Mouse (Mus musculus): Measurements from ENCODE around the gene Slirp. TPM values are rescaled to one million over a fixed set of nuclear protein-coding genes. Genes with fewer than 3 reads are reported as not detected.

Gene Slirp
- 276 and 281 TPM in 2 replicates for polyA plus RNA-seq (2015; fragmentation: Nextera tagmentation; extraction: Ambion mirVana)

DNA sequence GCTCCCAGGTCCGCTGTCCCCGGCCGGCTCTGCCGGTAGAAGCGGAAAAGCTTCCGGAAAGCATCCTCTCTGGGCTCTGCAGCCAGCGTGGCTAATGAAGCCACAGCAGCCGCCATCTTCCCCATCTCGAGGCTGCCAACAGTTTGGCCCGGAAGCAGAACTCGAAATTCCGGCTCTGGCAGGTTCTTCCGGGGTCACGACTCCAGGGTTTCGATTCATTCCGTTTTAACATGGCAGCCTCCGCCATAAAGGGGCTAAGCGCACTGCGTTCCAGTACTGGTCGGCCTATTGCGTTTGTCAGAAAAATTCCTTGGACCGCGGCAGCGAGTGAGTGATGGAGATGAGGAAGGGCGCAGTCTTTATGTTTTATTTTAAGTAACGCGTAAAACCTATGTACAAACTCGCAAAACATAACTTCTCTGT is at the start of gene Slirp, which contains the start of gene Alkbh1:
Gene Slirp (plus strand): TSS at position 197 of the 423 bp plus-strand sequence.
Gene Alkbh1 (minus strand): TSS at position 318 of the 423 bp plus-strand sequence.
- H3K27ac ChIP-seq (replicated peaks): peak within 1 kb of the TSS; percentile 86
- peaks cover 20% of the 10 kb centered on the region for H3K4me1 ChIP-seq
- H3K4me3 ChIP-seq (replicated peaks): peak within 1 kb of the TSS; percentile 73
- peak; percentile 87 for ATAC-seq (ENCODE audit: insufficient number of reproducible peaks, low FRiP score, low TSS enrichment, low read depth)
- H3K9me3 ChIP-seq (replicated peaks): no peaks in the 10 kb centered on the region
- H3K27me3 ChIP-seq: no peaks in the 10 kb centered on the region
- under 1% methylated on average over 28 of the region's 28 CpGs for WGBS
- H3K4me2 ChIP-seq (replicated peaks): peak within 1 kb of the TSS; percentile 56
- peak within 1 kb of the TSS; percentile 81 for H3K9ac ChIP-seq
- H3K36me3 ChIP-seq: peaks cover 35% of the 10 kb centered on the region

DNA sequence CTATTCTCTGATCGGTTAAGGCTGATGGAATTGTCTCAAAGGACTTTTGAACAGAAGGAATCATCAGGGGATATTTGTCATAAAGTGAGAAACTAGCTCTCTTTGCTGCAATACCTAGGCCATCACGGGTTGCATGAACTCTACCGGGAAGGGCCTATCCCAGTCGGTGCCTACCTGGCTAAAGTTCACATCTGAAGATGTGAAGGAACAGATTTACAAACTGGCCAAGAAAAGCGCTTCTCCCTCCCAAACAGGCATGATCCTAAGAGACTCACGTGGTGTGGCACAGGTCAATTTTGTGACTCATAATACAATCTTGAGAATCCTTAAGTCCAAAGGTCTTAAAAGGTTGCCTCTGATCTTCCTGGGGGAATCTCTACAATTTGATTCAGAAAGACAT is 49.4 kb upstream of the Slirp start:
- Histone ChIP-seq H3K4me3 (replicated peaks) (no peak overlapping the region), H3K4me1 (no peaks in the 10 kb centered on the region), H3K9ac (no peak overlapping the region), H3K4me2 (replicated peaks) (no peak overlapping the region), H3K27me3 (no peaks in the 10 kb centered on the region), H3K9me3 (replicated peaks) (no peaks in the 10 kb centered on the region), H3K36me3 (no peaks in the 10 kb centered on the region), H3K27ac (replicated peaks) (no peak overlapping the region)
- 85% methylated on average over 6 of the region's 6 CpGs for WGBS
- no peak for ATAC-seq (ENCODE audit: insufficient number of reproducible peaks, low FRiP score, low TSS enrichment, low read depth)

DNA sequence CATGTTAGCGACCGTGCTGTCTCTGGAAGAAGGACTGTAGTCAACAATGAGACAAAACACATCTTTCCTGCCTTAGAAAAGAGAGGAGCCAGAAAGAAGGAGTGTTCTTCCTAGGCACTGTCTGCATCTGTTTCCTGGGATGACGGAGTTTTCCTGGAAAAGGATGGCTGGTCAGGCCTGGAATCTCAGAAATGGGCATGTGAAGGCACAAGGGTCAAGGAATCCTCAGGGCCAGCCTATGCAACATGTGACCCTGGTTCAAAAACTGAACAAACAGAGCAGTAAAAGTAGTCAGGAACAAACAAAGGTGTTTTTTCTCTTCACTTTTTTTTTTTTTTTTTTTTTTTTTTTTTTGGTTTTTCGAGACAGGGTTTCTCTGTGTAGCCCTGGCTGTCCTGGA is 46.6 kb upstream of the Slirp start:
- 75% methylated on average over 4 of the region's 4 CpGs for WGBS
- no peaks in the 10 kb centered on the region for H3K9me3 ChIP-seq (replicated peaks)

DNA sequence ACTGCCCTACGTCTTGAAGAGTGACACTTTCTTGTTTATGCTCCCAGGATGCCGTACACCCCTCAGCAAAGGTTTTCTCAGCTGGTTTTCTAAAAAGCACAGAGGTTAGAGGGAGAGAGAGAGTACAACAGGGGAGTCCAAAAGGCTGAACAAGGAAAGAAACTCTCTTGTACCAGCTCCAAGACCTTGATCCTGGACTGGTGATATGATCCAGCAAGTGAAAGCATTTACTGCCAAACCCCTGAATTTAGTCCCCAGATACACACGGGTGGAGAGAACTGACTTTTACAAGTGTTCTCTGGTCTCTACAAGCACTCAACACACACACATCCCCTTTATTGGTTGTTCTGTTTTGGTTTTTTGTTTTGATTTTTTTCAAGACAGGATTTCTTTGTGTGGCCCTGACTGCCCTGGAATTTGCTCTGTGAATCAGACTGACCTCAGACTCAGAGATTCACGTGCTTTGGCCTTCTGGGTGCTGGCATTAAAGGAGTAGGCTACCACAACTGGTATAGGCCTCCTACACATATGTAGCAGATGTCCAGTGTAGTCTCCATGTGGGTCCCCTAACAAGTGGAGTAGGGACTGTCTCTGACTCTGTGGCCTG is 45.8 kb upstream of the Slirp start:
- 68% methylated on average over 4 of the region's 4 CpGs for WGBS
- no peaks in the 10 kb centered on the region for H3K36me3 ChIP-seq
- H3K9me3 ChIP-seq (replicated peaks): no peaks in the 10 kb centered on the region
- ATAC-seq (ENCODE audit: insufficient number of reproducible peaks, low FRiP score, low TSS enrichment, low read depth): no peak
- H3K4me2 ChIP-seq (replicated peaks): no peak overlapping the region
- no peak overlapping the region for H3K27ac ChIP-seq (replicated peaks)
- H3K4me3 ChIP-seq (replicated peaks): no peak overlapping the region
- no peak overlapping the region for H3K9ac ChIP-seq
- H3K4me1 ChIP-seq: no peaks in the 10 kb centered on the region
- H3K27me3 ChIP-seq: no peaks in the 10 kb centered on the region

More for the DNA sequence above, 46.6 kb upstream of the Slirp start:
- no peak overlapping the region for H3K4me2 ChIP-seq (replicated peaks)
- H3K9ac ChIP-seq: no peak overlapping the region
- H3K27ac ChIP-seq (replicated peaks): no peak overlapping the region
- no peak overlapping the region for H3K4me3 ChIP-seq (replicated peaks)
- H3K36me3 ChIP-seq: no peaks in the 10 kb centered on the region
- no peaks in the 10 kb centered on the region for H3K4me1 ChIP-seq
- H3K27me3 ChIP-seq: no peaks in the 10 kb centered on the region
- no peak for ATAC-seq (ENCODE audit: insufficient number of reproducible peaks, low FRiP score, low TSS enrichment, low read depth)

DNA sequence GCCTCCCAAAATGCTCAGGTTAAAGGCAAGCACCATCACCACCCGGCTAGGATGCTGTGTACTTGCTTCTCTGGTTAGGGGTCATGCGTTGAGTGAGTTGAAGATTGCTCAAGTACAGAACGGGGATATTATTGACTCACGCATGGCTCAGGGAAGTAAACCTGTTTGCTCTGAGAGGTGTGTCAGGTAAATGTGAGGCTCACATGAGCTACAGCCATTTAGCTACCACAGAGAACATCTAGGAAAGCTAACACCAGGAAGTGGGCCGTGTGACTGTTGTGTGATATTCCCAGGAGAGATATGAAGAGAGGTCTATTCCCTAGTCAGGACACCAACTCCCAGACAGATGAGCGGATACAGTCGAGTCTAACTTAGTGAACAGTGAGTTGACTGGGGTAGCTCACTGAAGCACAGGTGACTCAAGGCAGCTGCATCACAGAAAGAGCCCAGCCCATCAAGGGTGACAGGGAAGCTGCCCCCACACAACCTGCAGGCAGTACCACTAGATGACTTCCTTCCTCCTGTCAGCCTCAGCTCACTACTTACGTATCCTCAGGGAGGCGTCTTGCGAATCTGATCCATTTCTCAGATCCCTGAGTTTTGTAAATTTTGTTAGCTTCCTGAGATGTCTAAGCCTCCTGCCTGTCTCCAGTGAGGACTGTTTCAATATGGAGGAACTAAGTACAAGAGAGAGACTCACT is 44.4 kb upstream of the Slirp start:
- Histone ChIP-seq H3K36me3 (no peaks in the 10 kb centered on the region), H3K4me2 (replicated peaks) (no peak overlapping the region), H3K27ac (replicated peaks) (no peak overlapping the region), H3K4me3 (replicated peaks) (no peak overlapping the region), H3K9me3 (replicated peaks) (no peaks in the 10 kb centered on the region), H3K9ac (no peak overlapping the region), H3K27me3 (no peaks in the 10 kb centered on the region), H3K4me1 (no peaks in the 10 kb centered on the region)
- ATAC-seq (ENCODE audit: insufficient number of reproducible peaks, low FRiP score, low TSS enrichment, low read depth): no peak
- WGBS: 75% methylated on average over 10 of the region's 10 CpGs

DNA sequence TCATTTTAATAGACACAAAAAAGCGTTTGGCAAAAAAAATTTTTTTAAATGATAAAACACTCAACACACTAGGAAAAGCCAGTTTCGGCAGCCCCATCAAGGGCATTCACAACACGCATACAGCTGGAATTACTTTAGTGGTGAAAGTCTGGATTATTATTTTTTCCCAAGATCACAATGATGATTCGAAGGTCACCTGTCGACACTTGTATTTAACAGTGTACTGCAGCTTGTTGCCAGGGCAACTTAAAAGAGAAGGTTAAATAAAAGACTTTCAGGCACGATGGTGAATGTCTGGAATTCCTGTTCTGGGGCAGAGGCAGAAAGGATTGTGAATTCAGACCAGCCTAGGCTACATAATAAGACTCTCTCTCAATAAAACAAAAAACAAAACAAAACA is 41.8 kb upstream of the Slirp start:
- 40% methylated on average over 6 of the region's 6 CpGs for WGBS
- no peak for ATAC-seq (ENCODE audit: insufficient number of reproducible peaks, low FRiP score, low TSS enrichment, low read depth)
- Histone ChIP-seq H3K9ac (no peak overlapping the region), H3K4me2 (replicated peaks) (no peak overlapping the region), H3K27ac (replicated peaks) (no peak overlapping the region), H3K27me3 (no peaks in the 10 kb centered on the region), H3K4me1 (no peaks in the 10 kb centered on the region), H3K36me3 (no peaks in the 10 kb centered on the region), H3K9me3 (replicated peaks) (no peaks in the 10 kb centered on the region), H3K4me3 (replicated peaks) (no peak overlapping the region)

DNA sequence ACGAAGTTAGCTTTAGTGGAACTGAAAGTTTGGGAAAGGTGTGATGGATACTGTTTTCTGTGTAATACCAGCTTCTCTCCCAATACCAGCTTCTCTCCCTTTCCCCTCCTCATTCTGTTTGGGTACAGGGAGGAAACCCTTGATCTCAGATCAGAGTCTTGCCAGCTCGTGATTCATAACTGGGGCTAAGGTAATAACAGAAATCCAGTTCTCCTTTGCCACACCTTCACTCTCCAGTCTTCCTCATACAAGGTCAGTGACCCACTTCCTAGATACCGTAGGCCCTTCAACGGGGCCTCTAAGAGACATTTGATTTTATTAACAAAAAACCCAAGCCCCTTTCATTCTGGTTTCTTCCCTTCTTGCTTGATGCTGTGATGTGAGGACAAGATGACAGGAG is 38.5 kb upstream of the Slirp start:
- Histone ChIP-seq H3K4me1 (peaks cover 7% of the 10 kb centered on the region; the same call in 1 of the 2 replicates), H3K27ac (replicated peaks) (no peak overlapping the region), H3K4me2 (replicated peaks) (no peak overlapping the region), H3K36me3 (no peaks in the 10 kb centered on the region), H3K4me3 (replicated peaks) (no peak overlapping the region), H3K9ac (no peak overlapping the region), H3K9me3 (replicated peaks) (no peaks in the 10 kb centered on the region), H3K27me3 (no peaks in the 10 kb centered on the region)
- 85% methylated on average over 4 of the region's 4 CpGs for WGBS
- no peak for ATAC-seq (ENCODE audit: insufficient number of reproducible peaks, low FRiP score, low TSS enrichment, low read depth)

DNA sequence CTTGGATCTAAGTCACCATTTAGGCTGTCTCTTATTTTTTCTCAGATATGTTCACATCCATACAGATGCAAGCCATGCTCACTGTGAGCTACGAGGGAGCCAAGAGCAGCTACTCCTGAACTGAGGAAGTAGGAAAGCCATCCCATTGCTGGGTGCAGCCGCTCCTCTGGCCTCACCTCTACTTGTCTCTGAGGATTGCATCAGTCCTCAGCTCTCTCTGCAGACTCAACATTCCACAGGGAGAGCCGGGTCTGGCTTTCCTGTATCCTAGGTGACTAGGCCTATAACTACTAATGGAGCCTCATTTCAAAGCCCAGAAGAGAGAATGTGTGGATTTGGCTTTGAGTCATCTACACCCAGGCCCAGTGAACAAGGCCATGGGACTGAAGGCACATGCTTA is 38.0 kb upstream of the Slirp start:
- Histone ChIP-seq H3K9ac (no peak overlapping the region), H3K4me1 (peaks cover 7% of the 10 kb centered on the region; the same call in 1 of the 2 replicates), H3K4me3 (replicated peaks) (no peak overlapping the region), H3K4me2 (replicated peaks) (no peak overlapping the region), H3K27ac (replicated peaks) (no peak overlapping the region), H3K27me3 (no peaks in the 10 kb centered on the region), H3K9me3 (replicated peaks) (no peaks in the 10 kb centered on the region), H3K36me3 (no peaks in the 10 kb centered on the region)
- WGBS: 74% methylated on average over 3 of the region's 3 CpGs
- no peak for ATAC-seq (ENCODE audit: insufficient number of reproducible peaks, low FRiP score, low TSS enrichment, low read depth)

DNA sequence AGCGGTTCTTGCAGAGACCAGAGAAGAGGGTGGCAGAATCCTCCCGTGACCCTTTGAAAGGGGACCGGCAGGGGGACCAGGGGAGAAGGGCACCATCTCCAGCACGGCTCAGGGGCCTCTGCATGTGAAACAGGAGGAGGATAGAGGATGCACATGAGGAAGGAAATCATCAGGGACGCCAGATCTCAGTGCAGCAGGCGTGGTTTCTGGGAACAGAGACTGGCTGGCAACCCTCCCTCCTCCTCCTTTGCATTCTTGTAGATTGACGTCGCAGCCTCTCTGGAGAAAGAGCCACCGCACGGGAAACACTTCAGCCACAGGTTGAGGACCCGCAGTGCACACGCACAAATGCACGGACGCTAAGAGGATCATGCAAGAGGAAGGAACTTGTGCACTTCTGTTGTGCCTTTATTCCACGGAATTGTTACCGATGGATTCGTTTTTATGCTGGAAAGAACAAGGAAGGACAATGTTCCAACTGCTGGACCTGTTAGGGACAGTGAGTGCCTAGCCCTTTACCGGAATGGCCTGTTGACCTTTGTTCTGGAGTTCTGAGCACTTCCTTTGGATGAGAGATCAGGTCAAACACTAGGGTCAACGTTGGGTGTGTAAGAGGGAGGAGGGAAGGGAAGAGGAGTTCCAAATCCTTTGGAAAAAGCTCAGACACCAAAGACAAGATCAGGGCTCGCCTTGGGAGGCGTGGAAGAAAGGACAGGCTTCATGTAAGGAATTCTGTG is 35.7 kb upstream of the Slirp start:
- H3K9me3 ChIP-seq (replicated peaks): no peaks in the 10 kb centered on the region
- WGBS: 28% methylated on average over 21 of the region's 21 CpGs
- ATAC-seq (ENCODE audit: insufficient number of reproducible peaks, low FRiP score, low TSS enrichment, low read depth): no peak
- H3K27ac ChIP-seq (replicated peaks): no peak overlapping the region
- no peaks in the 10 kb centered on the region for H3K27me3 ChIP-seq
- H3K36me3 ChIP-seq: no peaks in the 10 kb centered on the region
- peaks cover 7% of the 10 kb centered on the region; the same call in 1 of the 2 replicates for H3K4me1 ChIP-seq
- H3K4me2 ChIP-seq (replicated peaks): peak overlapping the region; percentile 27
- no peak overlapping the region for H3K4me3 ChIP-seq (replicated peaks)
- no peak overlapping the region for H3K9ac ChIP-seq

DNA sequence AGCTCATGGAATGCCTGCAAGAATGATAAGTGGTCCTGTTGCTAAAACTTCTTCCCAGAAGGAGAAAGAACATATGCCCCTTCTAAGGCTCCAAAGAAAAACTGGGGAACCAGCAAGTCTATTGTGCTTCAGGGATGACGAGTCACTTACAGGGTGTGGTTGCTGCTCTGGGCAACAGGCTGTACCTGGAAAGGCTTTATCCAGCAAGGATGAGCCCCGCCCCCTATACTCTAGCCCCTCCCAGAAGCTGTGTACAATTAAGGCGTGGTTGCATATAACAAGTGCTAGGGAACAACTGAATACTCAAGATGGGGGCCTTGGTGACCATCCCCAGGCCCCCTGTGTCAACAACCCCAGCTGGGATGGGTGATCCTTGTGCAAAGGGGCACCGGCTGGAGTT is 34.6 kb upstream of the Slirp start:
- Histone ChIP-seq H3K27ac (replicated peaks) (no peak overlapping the region), H3K36me3 (no peaks in the 10 kb centered on the region), H3K27me3 (no peaks in the 10 kb centered on the region), H3K4me2 (replicated peaks) (no peak overlapping the region), H3K9me3 (replicated peaks) (no peaks in the 10 kb centered on the region), H3K4me3 (replicated peaks) (no peak overlapping the region), H3K4me1 (peaks cover 7% of the 10 kb centered on the region; the same call in 1 of the 2 replicates), H3K9ac (no peak overlapping the region)
- WGBS: 79% methylated on average over 4 of the region's 4 CpGs
- no peak for ATAC-seq (ENCODE audit: insufficient number of reproducible peaks, low FRiP score, low TSS enrichment, low read depth)

DNA sequence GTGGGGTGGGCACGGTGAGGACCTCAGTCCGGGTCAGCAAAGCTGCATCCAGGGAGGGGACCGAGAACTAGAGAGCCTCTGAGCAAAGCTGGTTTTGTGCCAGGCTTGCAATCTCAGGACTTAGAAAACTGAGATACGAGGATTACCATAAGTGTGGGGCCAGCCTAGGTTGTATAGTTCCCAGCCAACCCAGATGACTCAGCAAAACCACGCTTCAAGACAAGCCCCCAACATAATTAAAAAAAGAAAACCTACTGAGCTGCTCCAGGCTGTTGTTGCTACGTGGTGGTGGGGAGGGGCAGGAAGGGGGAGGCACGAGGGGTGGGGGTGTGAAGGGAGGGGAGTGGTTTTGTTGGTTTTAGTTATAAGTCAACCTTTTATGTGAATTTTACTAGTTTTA is 32.7 kb upstream of the Slirp start:
- WGBS: 32% methylated on average over 7 of the region's 7 CpGs
- no peaks in the 10 kb centered on the region for H3K9me3 ChIP-seq (replicated peaks)
- H3K27me3 ChIP-seq: no peaks in the 10 kb centered on the region
- no peak overlapping the region for H3K9ac ChIP-seq
- no peak for ATAC-seq (ENCODE audit: insufficient number of reproducible peaks, low FRiP score, low TSS enrichment, low read depth)
- no peak overlapping the region for H3K4me2 ChIP-seq (replicated peaks)
- H3K4me1 ChIP-seq: peaks cover 7% of the 10 kb centered on the region; the same call in 1 of the 2 replicates
- no peaks in the 10 kb centered on the region for H3K36me3 ChIP-seq
- no peak overlapping the region for H3K27ac ChIP-seq (replicated peaks)
- H3K4me3 ChIP-seq (replicated peaks): no peak overlapping the region

Measured in embryonic facial prominence, embryonic 15.5 days (tissue).